Mouse (Mus musculus): ENCODE measurements around the gene Tpk1. TPM values are rescaled to one million over a fixed set of nuclear protein-coding genes. Genes with fewer than 3 reads are reported as not detected.

The Tpk1 gene
- total and polyA plus RNA-seq, 2 experiments = 6.2 to 16.7 TPM

- no peak overlapping the region for H3K9ac ChIP-seq (ENCODE audit: low read depth, low read length)
- H3K4me1 ChIP-seq (ENCODE audit: control insufficient read depth, insufficient read depth, low read length) = no peaks in the 10 kb centered on the region
- H3K27ac ChIP-seq (replicated peaks; ENCODE audit: insufficient read depth, low read depth, low read length) = no peak overlapping the region
- 82% methylated on average over 1 of the region's 1 CpGs for WGBS
- H3K27me3 ChIP-seq (ENCODE audit: control insufficient read depth, insufficient read depth, low read length) = no peaks in the 10 kb centered on the region
- TF ChIP-seq POLR2A (IDR thresholded peaks at IDR 0.05; ENCODE audit: extremely low read depth, insufficient read depth, low read length) = no peak
- TF ChIP-seq CTCF (IDR thresholded peaks at IDR 0.05; ENCODE audit: low read depth, low read length) = no peak
- no peak overlapping the region for H3K4me3 ChIP-seq (ENCODE audit: insufficient read depth, low read depth, low read length)
- H3K79me2 ChIP-seq (ENCODE audit: control insufficient read depth, insufficient read depth, low read length) = no peaks in the 10 kb centered on the region
- no peak for DNase-seq (ENCODE audit: extremely low read depth, low read depth, low spot score)
- H3K36me3 ChIP-seq (ENCODE audit: control insufficient read depth, insufficient read depth, low read length) = no peaks in the 10 kb centered on the region
These were observed 298.6 kb downstream of the Tpk1 start for GRCm38 (mm10) chr6:43367434-43367945.

GRCm38 (mm10) chr6:43366952-43367351 lies 299.1 kb downstream of the Tpk1 start:
- TF ChIP-seq CTCF (IDR thresholded peaks at IDR 0.05; ENCODE audit: low read depth, low read length) (no peak), POLR2A (IDR thresholded peaks at IDR 0.05; ENCODE audit: extremely low read depth, insufficient read depth, low read length) (no peak)
- no peak overlapping the region for H3K9ac ChIP-seq (ENCODE audit: low read depth, low read length)
- no peaks in the 10 kb centered on the region for H3K4me1 ChIP-seq (ENCODE audit: control insufficient read depth, insufficient read depth, low read length)
- no peak overlapping the region for H3K27ac ChIP-seq (replicated peaks; ENCODE audit: insufficient read depth, low read depth, low read length)
- no peak for DNase-seq (ENCODE audit: extremely low read depth, low read depth, low spot score)
- H3K27me3 ChIP-seq (ENCODE audit: control insufficient read depth, insufficient read depth, low read length) = no peaks in the 10 kb centered on the region
- no peak overlapping the region for H3K4me3 ChIP-seq (ENCODE audit: insufficient read depth, low read depth, low read length)
- 90% methylated on average over 2 of the region's 2 CpGs for WGBS
- no peaks in the 10 kb centered on the region for H3K79me2 ChIP-seq (ENCODE audit: control insufficient read depth, insufficient read depth, low read length)
- H3K36me3 ChIP-seq (ENCODE audit: control insufficient read depth, insufficient read depth, low read length) = no peaks in the 10 kb centered on the region

- no peak for DNase-seq (ENCODE audit: extremely low read depth, low read depth, low spot score)
- TF ChIP-seq POLR2A (IDR thresholded peaks at IDR 0.05; ENCODE audit: extremely low read depth, insufficient read depth, low read length) (no peak), CTCF (IDR thresholded peaks at IDR 0.05; ENCODE audit: low read depth, low read length) (no peak)
- 96% methylated on average over 3 of the region's 3 CpGs for WGBS
- H3K27me3 ChIP-seq (ENCODE audit: control insufficient read depth, insufficient read depth, low read length) = no peaks in the 10 kb centered on the region
- H3K79me2 ChIP-seq (ENCODE audit: control insufficient read depth, insufficient read depth, low read length) = no peaks in the 10 kb centered on the region
- no peak overlapping the region for H3K4me3 ChIP-seq (ENCODE audit: insufficient read depth, low read depth, low read length)
- H3K36me3 ChIP-seq (ENCODE audit: control insufficient read depth, insufficient read depth, low read length) = no peaks in the 10 kb centered on the region
- H3K27ac ChIP-seq (replicated peaks; ENCODE audit: insufficient read depth, low read depth, low read length) = no peak overlapping the region
- H3K4me1 ChIP-seq (ENCODE audit: control insufficient read depth, insufficient read depth, low read length) = no peaks in the 10 kb centered on the region
- H3K9ac ChIP-seq (ENCODE audit: low read depth, low read length) = no peak overlapping the region
These were observed 302.2 kb downstream of the Tpk1 start for GRCm38 (mm10) chr6:43363917-43364316.

GRCm38 (mm10) chr6:43363291-43363820 lies 302.7 kb downstream of the Tpk1 start:
- H3K4me3 ChIP-seq (ENCODE audit: insufficient read depth, low read depth, low read length) = no peak overlapping the region
- H3K27me3 ChIP-seq (ENCODE audit: control insufficient read depth, insufficient read depth, low read length) = no peaks in the 10 kb centered on the region
- H3K79me2 ChIP-seq (ENCODE audit: control insufficient read depth, insufficient read depth, low read length) = no peaks in the 10 kb centered on the region
- no peak overlapping the region for H3K9ac ChIP-seq (ENCODE audit: low read depth, low read length)
- no peaks in the 10 kb centered on the region for H3K36me3 ChIP-seq (ENCODE audit: control insufficient read depth, insufficient read depth, low read length)
- no peaks in the 10 kb centered on the region for H3K4me1 ChIP-seq (ENCODE audit: control insufficient read depth, insufficient read depth, low read length)
- no peak overlapping the region for H3K27ac ChIP-seq (replicated peaks; ENCODE audit: insufficient read depth, low read depth, low read length)
- DNase-seq (ENCODE audit: extremely low read depth, low read depth, low spot score) = no peak
- WGBS = 83% methylated on average over 5 of the region's 5 CpGs
- TF ChIP-seq POLR2A (IDR thresholded peaks at IDR 0.05; ENCODE audit: extremely low read depth, insufficient read depth, low read length) (no peak), CTCF (IDR thresholded peaks at IDR 0.05; ENCODE audit: low read depth, low read length) (no peak)

- H3K4me1 ChIP-seq (ENCODE audit: control insufficient read depth, insufficient read depth, low read length) = no peaks in the 10 kb centered on the region
- WGBS = 85% methylated on average over 5 of the region's 5 CpGs
- no peaks in the 10 kb centered on the region for H3K36me3 ChIP-seq (ENCODE audit: control insufficient read depth, insufficient read depth, low read length)
- no peaks in the 10 kb centered on the region for H3K79me2 ChIP-seq (ENCODE audit: control insufficient read depth, insufficient read depth, low read length)
- no peak overlapping the region for H3K9ac ChIP-seq (ENCODE audit: low read depth, low read length)
- DNase-seq (ENCODE audit: extremely low read depth, low read depth, low spot score) = no peak
- no peak overlapping the region for H3K27ac ChIP-seq (replicated peaks; ENCODE audit: insufficient read depth, low read depth, low read length)
- TF ChIP-seq POLR2A (IDR thresholded peaks at IDR 0.05; ENCODE audit: extremely low read depth, insufficient read depth, low read length) = no peak
- no peak for TF ChIP-seq CTCF (IDR thresholded peaks at IDR 0.05; ENCODE audit: low read depth, low read length)
- no peak overlapping the region for H3K4me3 ChIP-seq (ENCODE audit: insufficient read depth, low read depth, low read length)
- no peaks in the 10 kb centered on the region for H3K27me3 ChIP-seq (ENCODE audit: control insufficient read depth, insufficient read depth, low read length)
These were observed 304.8 kb downstream of the Tpk1 start for GRCm38 (mm10) chr6:43361248-43361647.

- H3K27ac ChIP-seq (replicated peaks; ENCODE audit: insufficient read depth, low read depth, low read length) = no peak overlapping the region
- no peaks in the 10 kb centered on the region for H3K4me1 ChIP-seq (ENCODE audit: control insufficient read depth, insufficient read depth, low read length)
- TF ChIP-seq POLR2A (IDR thresholded peaks at IDR 0.05; ENCODE audit: extremely low read depth, insufficient read depth, low read length) (no peak), CTCF (IDR thresholded peaks at IDR 0.05; ENCODE audit: low read depth, low read length) (no peak)
- 94% methylated on average over 3 of the region's 3 CpGs for WGBS
- no peak overlapping the region for H3K9ac ChIP-seq (ENCODE audit: low read depth, low read length)
- H3K27me3 ChIP-seq (ENCODE audit: control insufficient read depth, insufficient read depth, low read length) = no peaks in the 10 kb centered on the region
- no peak for DNase-seq (ENCODE audit: extremely low read depth, low read depth, low spot score)
- H3K36me3 ChIP-seq (ENCODE audit: control insufficient read depth, insufficient read depth, low read length) = no peaks in the 10 kb centered on the region
- no peaks in the 10 kb centered on the region for H3K79me2 ChIP-seq (ENCODE audit: control insufficient read depth, insufficient read depth, low read length)
- H3K4me3 ChIP-seq (ENCODE audit: insufficient read depth, low read depth, low read length) = no peak overlapping the region
These were observed 305.9 kb downstream of the Tpk1 start for GRCm38 (mm10) chr6:43360214-43360613.
